Mouse (Mus musculus) heart, embryonic 10.5 days (tissue): Measurements from ENCODE around the gene Defb36. TPM values are rescaled to one million over a fixed set of nuclear protein-coding genes. Genes with fewer than 3 reads are reported as not detected.

Experiments used
- DNase-seq: peaks from one replicate; pipeline ENCODE4 v3.0.0-alpha.2; 2017; ENCODE audit warnings: low spot score
- H3K27ac ChIP-seq: fragments of 300-500 bp; sonication (generic); 2 replicates; pipeline ENCODE4 v1.5.1; 2016; ENCODE audit warnings: mild to moderate bottlenecking
- H3K27me3 ChIP-seq: fragments of 300-500 bp; sonication (generic); 2 replicates; pipeline ENCODE4 v1.6.1; 2016; ENCODE audit warnings: mild to moderate bottlenecking; ENCODE audit not compliant: poor library complexity, insufficient read depth, severe bottlenecking
- H3K36me3 ChIP-seq: fragments of 300-500 bp; sonication (generic); 2 replicates; pipeline ENCODE4 v1.6.1; 2016; ENCODE audit warnings: mild to moderate bottlenecking, moderate library complexity
- H3K4me1 ChIP-seq: fragments of 300-500 bp; sonication (generic); 2 replicates; pipeline ENCODE4 v1.6.1; 2016; ENCODE audit warnings: mild to moderate bottlenecking
- H3K4me3 ChIP-seq: fragments of 300-500 bp; sonication (generic); 2 replicates; pipeline ENCODE4 v1.5.1; 2016; ENCODE audit warnings: mild to moderate bottlenecking, moderate library complexity
- H3K9me3 ChIP-seq: fragments of 300-500 bp; sonication (generic); 2 replicates; pipeline ENCODE4 v1.6.1; 2016; ENCODE audit warnings: mild to moderate bottlenecking, moderate library complexity
- WGBS: fragments of 180-500 bp; shearing (Covaris S2); methylation state at CpG from one replicate; pipeline ENCODE4 v1.1.7; 2016; 5-methylcytosine and 5-hydroxymethylcytosine counted together
- polyA plus RNA-seq: library from polyadenylated mRNA; unstranded; fragments of >200 nt; fragmentation: Nextera tagmentation; extraction: Ambion mirVana; gene quantifications from 2 replicates; pipeline ENCODE4 v1.2.1, GENCODE M21; 2016

Gene Defb36
- polyA plus RNA-seq, 1 experiment from 2014 or later: not detected

DNA sequence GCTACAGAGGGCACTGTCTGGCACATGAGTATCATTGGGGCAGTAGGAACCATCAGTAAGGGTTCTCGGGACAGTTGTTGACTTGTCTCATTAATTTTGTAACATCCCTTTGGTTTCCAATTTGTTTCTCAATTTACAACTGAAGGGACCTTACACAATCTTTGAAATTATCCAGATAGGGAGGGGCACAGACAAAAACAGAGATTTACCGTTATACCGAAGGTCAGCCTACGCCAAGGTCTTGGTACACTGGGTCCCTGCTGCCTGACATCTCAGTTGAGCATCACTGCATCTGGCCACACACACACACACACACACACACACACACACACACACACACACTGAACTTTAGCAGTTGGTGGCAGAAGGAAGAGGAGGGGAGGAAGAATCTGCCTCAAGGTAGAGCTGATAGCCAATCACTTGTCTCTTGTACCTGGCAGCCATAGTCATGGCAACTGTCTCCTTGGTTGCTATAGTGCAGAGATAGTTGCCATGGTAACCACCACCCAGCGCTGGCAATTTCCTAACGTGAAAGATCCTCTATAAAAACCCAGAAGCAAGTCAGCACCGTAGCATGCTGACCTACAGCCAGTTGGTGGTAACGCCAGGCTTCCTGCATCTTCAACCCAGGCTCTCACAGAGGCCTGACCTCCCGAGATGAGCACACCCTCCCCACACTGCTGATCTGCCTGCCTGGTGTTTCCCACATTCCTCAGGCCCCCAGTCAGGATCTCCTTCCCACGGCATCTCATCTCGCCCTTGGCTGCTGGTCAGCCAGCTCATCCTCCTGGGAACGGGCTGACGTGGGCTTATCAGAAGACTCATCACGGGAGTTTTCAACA lies 50.0 kb downstream of the Defb36 start:
- WGBS: 33% methylated on average over 14 of the region's 14 CpGs
- H3K4me1 ChIP-seq: peaks cover 28% of the 10 kb centered on the region
- no peak overlapping the region for H3K27ac ChIP-seq
- no peaks in the 10 kb centered on the region for H3K27me3 ChIP-seq
- no peaks in the 10 kb centered on the region for H3K36me3 ChIP-seq
- no peaks in the 10 kb centered on the region for H3K9me3 ChIP-seq
- H3K4me3 ChIP-seq: no peak overlapping the region
- no peak for DNase-seq

DNA sequence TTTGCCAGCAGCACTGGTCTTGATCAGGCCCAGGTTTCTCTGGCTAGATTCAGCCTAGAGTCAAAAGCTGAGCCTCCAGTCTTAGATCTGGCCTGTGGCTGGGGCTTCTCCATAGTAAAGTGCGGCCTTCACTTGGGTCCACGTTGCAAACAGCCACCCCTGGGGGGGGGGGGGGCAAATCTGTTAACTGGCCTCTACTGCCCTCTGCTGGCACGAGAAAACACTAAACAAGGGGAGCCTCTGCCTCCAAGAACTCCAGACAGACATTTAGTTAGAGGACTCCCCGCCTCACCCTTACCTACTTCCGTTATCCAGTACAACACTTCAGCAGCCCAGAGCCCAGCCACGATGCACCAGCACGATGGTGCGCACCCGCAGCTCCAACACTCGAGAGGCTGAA lies 53.3 kb downstream of the Defb36 start:
- no peak overlapping the region for H3K27ac ChIP-seq
- no peaks in the 10 kb centered on the region for H3K27me3 ChIP-seq
- H3K36me3 ChIP-seq: no peaks in the 10 kb centered on the region
- H3K9me3 ChIP-seq: no peaks in the 10 kb centered on the region
- WGBS: 57% methylated on average over 10 of the region's 10 CpGs
- no peak for DNase-seq
- H3K4me3 ChIP-seq: no peak overlapping the region
- H3K4me1 ChIP-seq: peaks cover 24% of the 10 kb centered on the region

DNA sequence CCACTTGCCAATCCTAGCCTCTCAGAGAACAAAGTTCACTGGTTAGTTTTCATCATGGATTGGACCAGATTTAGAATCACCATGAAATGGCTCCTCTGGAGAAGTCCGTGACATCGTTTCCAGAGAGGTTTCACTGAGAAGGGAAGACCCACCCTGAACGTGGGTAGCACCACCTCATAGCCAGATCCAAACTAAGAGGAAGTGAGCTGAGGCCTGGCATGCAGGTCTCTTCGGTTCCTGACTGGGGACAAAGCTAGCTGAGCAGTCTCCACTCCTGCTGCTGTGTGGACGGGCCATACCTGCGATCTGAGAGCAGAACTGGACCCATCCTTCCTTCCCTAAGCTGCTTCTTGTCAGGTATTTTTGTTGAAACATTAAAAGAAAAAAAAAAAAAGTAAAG lies 57.0 kb downstream of the Defb36 start:
- 75% methylated on average over 6 of the region's 6 CpGs for WGBS
- no peak overlapping the region for H3K27ac ChIP-seq
- no peaks in the 10 kb centered on the region for H3K27me3 ChIP-seq
- DNase-seq: no peak
- no peaks in the 10 kb centered on the region for H3K36me3 ChIP-seq
- H3K9me3 ChIP-seq: no peaks in the 10 kb centered on the region
- H3K4me1 ChIP-seq: no peaks in the 10 kb centered on the region
- H3K4me3 ChIP-seq: no peak overlapping the region

Other genes with a start within 250 kb of the Defb36 start
- 3.1 and 3.3 TPM in 2 replicates for gene Nrsn2, start 227.7 kb upstream of the Defb36 start, polyA plus RNA-seq
- gene Sox12, start 206.3 kb upstream of the Defb36 start, polyA plus RNA-seq: 6.7 and 10.5 TPM in 2 replicates
- 50.6 and 71.3 TPM in 2 replicates for gene Zcchc3, start 189.3 kb upstream of the Defb36 start, polyA plus RNA-seq
- gene 6820408C15Rik, start 188.7 kb upstream of the Defb36 start, polyA plus RNA-seq: 1.2 and 1.4 TPM in 2 replicates
- gene Defb23, start 139.7 kb upstream of the Defb36 start, polyA plus RNA-seq: not detected in 2 replicates
- gene Defb20, start 127.3 kb upstream of the Defb36 start, polyA plus RNA-seq: not detected in 2 replicates
- not detected in 2 replicates for gene Defb22, start 114.2 kb upstream of the Defb36 start, polyA plus RNA-seq
- gene Defb26, start 92.6 kb upstream of the Defb36 start, polyA plus RNA-seq: not detected in 2 replicates
- not detected in 2 replicates for gene Defb28, start 86.1 kb upstream of the Defb36 start, polyA plus RNA-seq
- not detected in 2 replicates for gene Defb29, start 64.2 kb upstream of the Defb36 start, polyA plus RNA-seq
- gene Gm17416, start 35.0 kb upstream of the Defb36 start, polyA plus RNA-seq: not detected in 2 replicates
- not detected in 2 replicates for gene Defb21, start 31.6 kb upstream of the Defb36 start, polyA plus RNA-seq
- gene Defb19, start 24.0 kb upstream of the Defb36 start, polyA plus RNA-seq: 0.40 and 0.58 TPM in 2 replicates
- gene Defb45, start 4.9 kb upstream of the Defb36 start, polyA plus RNA-seq: not detected in 2 replicates
- gene Defb25, start 18.7 kb downstream of the Defb36 start, polyA plus RNA-seq: 0.67 TPM in 1 of 2 replicates, not detected in the other
- gene Rem1, start 22.6 kb downstream of the Defb36 start, polyA plus RNA-seq: 4.9 and 5.1 TPM in 2 replicates
- 84.1 and 103 TPM in 2 replicates for gene H13, start 65.1 kb downstream of the Defb36 start, polyA plus RNA-seq
- 28.0 and 33.2 TPM in 2 replicates for gene Mcts2, start 82.7 kb downstream of the Defb36 start, polyA plus RNA-seq
- 92.5 and 124 TPM in 2 replicates for gene Id1, start 131.9 kb downstream of the Defb36 start, polyA plus RNA-seq
- 18.8 and 21.1 TPM in 2 replicates for gene Cox4i2, start 149.8 kb downstream of the Defb36 start, polyA plus RNA-seq
- 72.8 and 76.2 TPM in 2 replicates for gene Bcl2l1, start 227.4 kb downstream of the Defb36 start, polyA plus RNA-seq
- gene Tpx2, start 243.6 kb downstream of the Defb36 start, polyA plus RNA-seq: 74.7 and 97.0 TPM in 2 replicates